Mouse (Mus musculus) erythroblast, embryonic 14.5 days (primary cell): ENCODE measurements around the gene Siglecf. TPM values are rescaled to one million over a fixed set of nuclear protein-coding genes. Genes with fewer than 3 reads are reported as not detected.
"Not testable (repeated sequence)": the region's sequence is repeated elsewhere in the genome, so short reads cannot be mapped to it uniquely, and the experiment has no call there.

Source experiments
- H3K27me3 ChIP-seq: 2 replicates; pipeline ENCODE4 v1.6.1; 2012; ENCODE audit warnings: inconsistent platforms; ENCODE audit not compliant: control insufficient read depth
- H3K36me3 ChIP-seq: 2 replicates; pipeline ENCODE4 v1.6.1; 2012; ENCODE audit warnings: mild to moderate bottlenecking, inconsistent platforms; ENCODE audit not compliant: control insufficient read depth
- H3K4me1 ChIP-seq: 2 replicates; pipeline ENCODE4 v1.6.1; 2012; ENCODE audit warnings: inconsistent platforms; ENCODE audit not compliant: control insufficient read depth
- H3K4me3 ChIP-seq: replicated peaks from 2 replicates; pipeline ENCODE3; 2012; ENCODE audit warnings: moderate library complexity, mild to moderate bottlenecking, inconsistent platforms
- H3K9me3 ChIP-seq: 2 replicates; pipeline ENCODE4 v1.6.1; 2012; ENCODE audit warnings: low read length, inconsistent platforms, mixed read lengths; ENCODE audit not compliant: control insufficient read depth
- GATA1 ChIP-seq: IDR thresholded peaks from 2 replicates; pipeline ENCODE4 v1.6.1; 2012; ENCODE audit warnings: low read length, inconsistent platforms, mixed read lengths
- TAL1 ChIP-seq: IDR thresholded peaks from 3 replicates; pipeline ENCODE4 v1.6.1; 2012; ENCODE audit warnings: low read length, inconsistent platforms, mixed read lengths
- polyA plus RNA-seq: library from polyadenylated mRNA; stranded (reverse); fragments of >175 nt; gene quantifications from 2 replicates; pipeline ENCODE4 v1.2.3, GENCODE M21; 2012

Siglecf gene
- polyA plus RNA-seq, 1 experiment = not detected

DNA sequence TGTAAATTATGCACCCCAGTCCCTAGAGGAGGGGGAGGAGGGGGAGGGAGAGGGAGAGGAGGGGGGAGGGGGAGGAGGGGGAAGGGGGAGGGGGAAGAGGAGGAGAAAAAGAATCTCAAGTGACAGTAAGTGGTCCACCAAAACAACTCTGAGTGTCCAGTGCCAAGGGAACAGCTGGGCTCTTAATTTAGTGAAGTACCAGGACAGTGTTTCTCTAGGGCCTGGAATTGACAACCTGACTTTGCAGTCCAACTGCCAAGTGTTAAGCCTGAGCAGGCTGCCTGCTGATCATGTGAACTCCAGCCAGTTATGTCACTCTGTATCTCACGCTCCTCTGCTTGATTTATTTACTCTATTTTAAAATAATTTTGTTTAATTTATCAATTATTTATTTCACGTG, 17.2 kb upstream of the Siglecf start:
- Histone ChIP-seq H3K4me1 (no peaks in the 10 kb centered on the region), H3K9me3 (no peaks in the 10 kb centered on the region), H3K4me3 (no peak overlapping the region), H3K27me3 (no peaks in the 10 kb centered on the region), H3K36me3 (no peaks in the 10 kb centered on the region)
- TF ChIP-seq GATA1 (no peak), TAL1 (no peak)

DNA sequence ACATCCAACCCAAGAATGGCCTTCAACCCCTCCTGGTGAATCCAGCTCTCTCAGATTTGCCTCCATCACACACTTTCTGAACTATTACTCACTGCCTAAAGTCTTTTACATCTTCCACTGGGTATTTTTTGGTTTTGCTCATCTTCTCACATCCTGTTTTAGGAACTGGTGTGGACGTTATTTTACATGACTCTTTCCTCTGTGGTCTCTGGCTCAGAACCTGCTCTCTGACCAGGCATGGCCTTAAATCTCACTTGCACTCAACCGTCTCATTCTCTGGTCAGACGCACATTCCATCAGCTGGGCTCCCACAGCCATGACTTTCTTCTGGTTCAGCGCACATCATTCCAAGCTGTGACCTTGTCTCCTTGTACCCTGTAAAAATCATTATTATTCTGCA, 10.4 kb upstream of the Siglecf start:
- H3K36me3 ChIP-seq = no peaks in the 10 kb centered on the region
- H3K4me3 ChIP-seq = no peak overlapping the region
- H3K4me1 ChIP-seq = no peaks in the 10 kb centered on the region
- no peak for TF ChIP-seq TAL1
- TF ChIP-seq GATA1 = no peak
- no peaks in the 10 kb centered on the region for H3K9me3 ChIP-seq
- H3K27me3 ChIP-seq = no peaks in the 10 kb centered on the region

DNA sequence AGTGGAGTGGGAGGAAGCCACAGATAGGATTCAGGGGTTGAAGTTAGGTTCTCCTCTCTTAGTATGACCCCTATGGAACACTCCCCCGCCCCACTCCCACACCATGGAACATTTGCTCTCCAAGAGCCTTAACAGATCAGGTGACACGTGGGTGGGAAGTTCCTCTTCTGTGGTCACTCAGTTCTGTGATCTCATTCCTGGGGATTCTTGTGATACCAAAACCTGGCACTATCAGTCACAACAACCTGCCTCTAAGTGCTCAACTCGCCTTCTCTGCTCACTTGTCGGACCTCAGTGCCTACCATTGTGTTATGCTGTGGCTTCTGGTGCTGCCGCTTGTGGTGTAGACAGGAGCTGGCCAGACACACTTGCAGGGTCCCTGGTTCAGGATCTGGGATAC, 8.0 kb upstream of the Siglecf start:
- TF ChIP-seq TAL1 (no peak), GATA1 (no peak)
- Histone ChIP-seq H3K4me1 (no peaks in the 10 kb centered on the region), H3K4me3 (no peak overlapping the region), H3K27me3 (no peaks in the 10 kb centered on the region), H3K9me3 (no peaks in the 10 kb centered on the region), H3K36me3 (no peaks in the 10 kb centered on the region)

DNA sequence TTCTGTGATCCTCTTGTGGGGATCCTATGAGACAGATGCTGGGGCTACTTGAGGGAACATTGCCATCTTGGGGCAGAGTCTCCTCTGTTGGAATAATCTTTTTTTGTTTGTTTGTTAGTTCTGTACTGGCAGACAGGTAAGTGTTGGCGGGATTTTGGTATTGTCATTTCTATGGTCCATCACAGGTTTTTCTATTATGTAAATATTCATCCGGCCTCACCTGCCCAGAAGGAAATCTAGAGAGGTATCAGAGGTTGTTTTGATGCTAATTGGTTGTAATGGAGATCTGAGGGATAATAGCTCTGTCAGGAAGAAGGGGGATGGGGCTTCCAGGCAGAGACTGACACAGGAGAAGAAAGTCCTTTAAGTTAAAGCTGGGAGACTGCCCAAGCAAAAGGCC, 7.1 kb upstream of the Siglecf start:
- Histone ChIP-seq H3K4me3 (no peak overlapping the region), H3K9me3 (no peaks in the 10 kb centered on the region), H3K4me1 (no peaks in the 10 kb centered on the region), H3K27me3 (no peaks in the 10 kb centered on the region), H3K36me3 (no peaks in the 10 kb centered on the region)
- TF ChIP-seq TAL1 (no peak), GATA1 (no peak)

DNA sequence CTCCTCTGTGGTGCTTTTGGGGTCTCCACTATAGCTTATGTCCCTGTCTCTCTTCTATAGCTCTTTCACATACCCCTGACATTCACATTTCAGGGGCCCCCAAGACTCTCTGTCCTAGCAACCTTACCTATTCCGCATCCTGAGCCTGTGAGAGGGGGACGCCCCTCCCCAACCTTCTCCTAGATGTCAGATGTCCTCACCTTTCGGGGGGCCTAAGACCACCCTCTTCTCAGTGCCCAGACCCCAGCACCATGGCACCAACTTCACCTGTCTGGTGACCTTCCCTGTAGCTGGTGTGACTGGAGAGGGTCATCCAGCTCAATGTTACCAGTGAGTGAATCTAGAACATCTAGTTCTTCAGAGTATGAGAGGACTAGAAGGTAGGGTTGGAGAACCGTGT, 6.7 kb upstream of the Siglecf start:
- Histone ChIP-seq H3K9me3 (no peaks in the 10 kb centered on the region), H3K27me3 (no peaks in the 10 kb centered on the region), H3K36me3 (no peaks in the 10 kb centered on the region), H3K4me1 (no peaks in the 10 kb centered on the region), H3K4me3 (no peak overlapping the region)
- TF ChIP-seq GATA1 = no peak
- no peak for TF ChIP-seq TAL1

DNA sequence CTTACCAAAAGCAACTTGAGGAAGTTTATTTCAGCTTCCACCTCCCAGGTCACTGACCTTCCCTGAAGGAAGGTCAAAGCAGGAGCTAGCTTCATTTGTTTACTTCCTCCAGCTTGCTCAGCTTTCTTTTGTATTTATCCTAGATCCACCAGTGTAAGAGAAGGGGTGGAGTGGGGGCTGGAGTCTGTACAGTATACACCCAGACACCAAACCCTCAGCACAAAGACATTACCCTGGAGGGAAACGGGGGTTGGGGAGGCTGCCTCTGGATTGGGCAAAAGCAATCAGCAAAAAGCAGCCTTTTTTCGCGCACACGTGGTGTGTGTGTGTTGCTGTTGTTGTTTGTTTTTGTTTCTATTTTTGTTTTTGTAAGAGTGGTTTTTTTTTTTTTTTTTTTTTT, 5.0 kb upstream of the Siglecf start:
- H3K27me3 ChIP-seq = no peaks in the 10 kb centered on the region
- H3K4me3 ChIP-seq = no peak overlapping the region
- no peaks in the 10 kb centered on the region for H3K4me1 ChIP-seq
- no peaks in the 10 kb centered on the region for H3K9me3 ChIP-seq
- TF ChIP-seq TAL1 = no peak
- no peak for TF ChIP-seq GATA1
- H3K36me3 ChIP-seq = no peaks in the 10 kb centered on the region

DNA sequence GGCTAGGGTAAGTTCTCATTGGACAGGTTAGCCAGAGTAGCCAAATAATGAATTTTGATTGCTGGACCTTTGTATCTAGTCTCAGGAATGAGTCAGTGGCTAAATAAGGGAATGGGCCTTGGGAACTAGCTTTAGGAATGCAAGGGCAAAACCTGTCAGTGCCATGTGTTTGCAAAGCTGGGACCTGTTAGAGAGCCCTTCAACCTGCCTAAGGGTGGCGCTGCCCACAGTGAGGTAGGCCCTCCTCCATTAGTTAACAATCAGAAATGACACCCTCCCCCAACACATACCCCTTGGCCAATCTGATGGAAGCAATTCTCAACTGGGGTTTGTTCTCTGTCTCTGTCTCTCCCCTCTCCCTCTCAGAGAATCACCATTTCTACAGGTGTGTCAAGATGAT, 4.6 kb upstream of the Siglecf start:
- no peaks in the 10 kb centered on the region for H3K4me1 ChIP-seq
- H3K9me3 ChIP-seq = no peaks in the 10 kb centered on the region
- no peak overlapping the region for H3K4me3 ChIP-seq
- no peaks in the 10 kb centered on the region for H3K27me3 ChIP-seq
- no peaks in the 10 kb centered on the region for H3K36me3 ChIP-seq
- TF ChIP-seq GATA1 (no peak), TAL1 (no peak)

DNA sequence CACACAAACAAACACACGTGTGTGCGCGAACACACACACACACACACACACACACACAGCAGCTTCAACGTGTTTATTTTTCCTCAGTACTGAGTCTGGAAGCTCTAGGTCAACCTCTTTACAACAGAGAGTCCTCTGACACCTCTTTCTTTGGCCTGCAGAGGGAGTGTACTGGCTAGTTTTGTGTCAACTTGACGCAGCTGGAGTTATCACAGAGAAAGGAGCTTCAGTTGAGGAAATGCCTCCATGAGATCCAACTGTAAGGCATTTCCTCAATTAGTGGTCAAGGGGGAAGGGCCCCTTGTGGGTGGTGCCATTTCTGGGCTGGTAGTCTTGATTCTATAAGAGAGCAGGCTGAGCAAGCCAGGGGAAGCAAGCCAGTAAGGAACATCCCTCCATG, 1.5 kb upstream of the Siglecf start:
- H3K4me1 ChIP-seq, H3K27me3 ChIP-seq, H3K4me3 ChIP-seq, H3K9me3 ChIP-seq, H3K36me3 ChIP-seq: not testable (repeated sequence)

DNA sequence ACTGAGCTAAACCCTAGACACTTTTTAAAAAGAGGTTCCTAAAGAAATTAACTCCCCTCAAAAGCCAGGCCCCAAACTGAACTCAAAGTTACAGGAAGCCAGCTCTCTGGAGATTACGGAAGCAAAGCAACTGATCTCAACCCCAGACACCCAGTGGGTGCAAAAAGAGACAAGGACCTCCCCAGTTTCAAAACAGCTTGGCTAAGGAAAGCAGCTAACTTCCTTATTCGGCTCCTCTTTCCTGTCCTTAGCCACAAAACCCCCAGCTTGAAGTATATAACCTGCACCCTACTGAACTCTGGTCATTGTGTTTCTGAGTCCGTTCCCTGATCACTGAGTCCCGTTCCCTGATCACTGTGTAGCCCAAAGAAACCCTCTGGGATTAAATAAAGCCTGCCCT, 2.0 kb downstream of the Siglecf start:
- H3K27me3 ChIP-seq = no peaks in the 10 kb centered on the region
- H3K4me3 ChIP-seq = no peak overlapping the region
- H3K4me1 ChIP-seq = peaks cover 2% of the 10 kb centered on the region
- H3K9me3 ChIP-seq = no peaks in the 10 kb centered on the region
- no peaks in the 10 kb centered on the region for H3K36me3 ChIP-seq
- TF ChIP-seq GATA1 = no peak
- TF ChIP-seq TAL1 = no peak

DNA sequence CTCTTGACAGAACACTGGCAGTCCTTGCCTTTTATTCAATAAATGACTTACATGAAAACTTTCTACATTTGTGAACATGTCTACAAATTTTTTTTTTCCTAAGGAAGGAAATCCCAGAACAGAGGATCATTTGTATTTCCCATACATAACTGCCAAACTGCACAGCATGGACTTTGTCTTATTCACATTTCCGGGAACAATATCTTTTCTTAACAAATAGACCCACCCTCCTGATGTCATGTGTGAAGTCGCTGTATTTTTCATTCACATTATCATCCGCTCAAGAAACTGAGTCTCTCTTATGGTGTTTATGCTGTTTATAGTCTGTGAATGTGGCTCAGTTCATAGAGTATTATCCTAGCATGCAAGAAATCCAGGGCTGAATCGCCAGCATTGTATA, 2.6 kb downstream of the Siglecf start:
- Histone ChIP-seq H3K27me3 (no peaks in the 10 kb centered on the region), H3K4me1 (peaks cover 2% of the 10 kb centered on the region), H3K36me3 (no peaks in the 10 kb centered on the region), H3K9me3 (no peaks in the 10 kb centered on the region), H3K4me3 (no peak overlapping the region)
- TF ChIP-seq TAL1 (no peak), GATA1 (no peak)
